Mouse (Mus musculus) 3134 (cell line): Measurements from ENCODE around the gene Entpd8.

Experiments
- DNase-seq: peaks from one replicate; pipeline ENCODE4 v3.0.0-alpha.2; 2011; ENCODE audit warnings: low spot score; ENCODE audit not compliant: insufficient read length; ENCODE audit errors: extremely low read depth

Gene Entpd8

GRCm38 (mm10) chr2:25080076-25080475 lies at the start of gene Entpd8:
Gene Entpd8 (plus strand): TSS chr2:25080304.
- no peak for DNase-seq

DNA sequence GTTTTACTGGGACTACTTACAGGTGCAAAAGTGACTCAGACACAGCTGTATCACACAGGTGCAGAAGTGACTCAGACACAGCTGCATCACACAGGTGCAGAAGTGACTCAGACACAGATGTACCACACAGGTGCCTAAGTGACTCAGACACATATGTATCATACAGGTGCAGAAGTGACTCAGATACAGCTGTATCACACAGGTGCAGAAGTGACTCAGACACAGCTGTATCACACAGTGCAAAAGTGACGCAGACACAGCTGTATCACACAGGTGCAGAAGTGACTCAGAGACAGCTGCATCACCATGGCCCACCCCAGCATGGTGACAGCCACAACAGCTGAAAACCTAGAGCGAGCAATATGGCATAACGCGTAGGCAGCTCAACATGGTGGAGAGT lies 45.1 kb upstream of the Entpd8 start:
- DNase-seq = no peak

GRCm38 (mm10) chr2:25040089-25040488 lies 40.0 kb upstream of the Entpd8 start:
- no peak for DNase-seq

DNA sequence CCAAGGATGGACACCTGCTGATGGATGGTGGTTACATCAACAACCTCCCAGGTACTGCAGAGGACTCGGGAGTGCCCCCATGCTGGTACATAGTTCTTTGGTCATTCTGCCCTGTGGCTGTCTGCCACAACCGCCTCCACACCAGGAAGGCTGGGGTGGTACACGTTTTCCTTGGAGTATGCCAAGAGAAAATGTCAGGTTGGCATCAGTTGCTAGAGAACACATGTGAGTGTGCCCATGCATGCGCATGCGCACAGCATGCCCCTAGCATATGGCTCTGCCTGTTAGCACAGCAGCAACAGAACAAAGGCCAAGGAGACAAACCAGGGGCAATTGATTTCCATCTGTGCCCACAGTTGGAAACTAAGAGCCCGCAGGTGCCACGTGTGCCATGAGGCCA lies 29.2 kb upstream of the Entpd8 start:
- DNase-seq = no peak

- no peak for DNase-seq
These were observed 28.7 kb upstream of the Entpd8 start for GRCm38 (mm10) chr2:25051450-25051849.

GRCm38 (mm10) chr2:25053101-25053500 lies 27.0 kb upstream of the Entpd8 start:
- DNase-seq = no peak

- peak; percentile 86 for DNase-seq
These were observed 25.7 kb upstream of the Entpd8 start, which contains the start of gene Nsmf for GRCm38 (mm10) chr2:25054221-25055067. Gene Nsmf (plus strand): TSS chr2:25054355.

DNA sequence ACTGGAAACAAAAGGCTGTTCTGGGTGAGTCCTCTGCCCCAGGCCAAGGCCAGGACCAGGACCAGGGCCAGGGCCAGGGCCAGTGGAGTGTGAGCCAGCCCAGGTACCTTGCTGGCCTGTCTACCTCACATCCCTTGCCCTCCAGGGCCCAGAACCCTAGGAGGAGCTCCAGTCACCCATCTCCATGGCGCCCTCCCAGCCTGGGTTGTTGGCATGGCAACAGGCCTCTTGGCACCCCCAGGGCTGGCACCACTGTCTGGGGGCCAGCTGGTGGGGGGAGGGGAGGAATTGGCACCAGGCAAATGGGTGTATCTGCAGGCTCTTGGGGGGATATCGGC lies 25.1 kb upstream of the Entpd8 start:
- DNase-seq = peak; percentile 43

- no peak for DNase-seq
These were observed 24.5 kb upstream of the Entpd8 start for GRCm38 (mm10) chr2:25055409-25056155.

- DNase-seq = no peak
These were observed 21.2 kb upstream of the Entpd8 start for GRCm38 (mm10) chr2:25058926-25059325.

DNA sequence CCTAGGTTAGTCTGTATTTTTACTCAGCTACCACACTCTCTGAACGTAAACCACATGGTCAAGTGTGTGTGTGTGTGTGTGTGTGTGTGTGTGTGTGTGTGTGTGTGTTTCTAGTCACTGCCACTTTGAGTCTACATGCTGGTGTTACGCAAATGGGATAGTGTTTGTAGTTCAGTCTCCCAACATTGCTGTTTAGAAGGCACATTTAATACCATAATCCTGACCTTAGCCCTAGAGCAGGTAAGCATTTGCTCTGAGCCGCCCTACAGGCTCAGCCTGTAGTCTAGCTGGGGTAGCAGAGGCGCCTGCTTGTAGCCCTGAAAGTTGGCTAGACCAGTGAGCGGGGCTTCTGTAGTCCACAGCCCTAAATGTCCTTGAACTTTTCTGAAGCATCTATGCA lies 16.6 kb upstream of the Entpd8 start:
- DNase-seq = no peak

GRCm38 (mm10) chr2:25064285-25064684 lies 15.8 kb upstream of the Entpd8 start:
- DNase-seq = no peak

GRCm38 (mm10) chr2:25065537-25065936 lies 14.6 kb upstream of the Entpd8 start:
- no peak for DNase-seq

- DNase-seq = no peak
These were observed 13.6 kb upstream of the Entpd8 start for GRCm38 (mm10) chr2:25066552-25066951.

GRCm38 (mm10) chr2:25069537-25069936 lies 10.6 kb upstream of the Entpd8 start:
- no peak for DNase-seq

GRCm38 (mm10) chr2:25072398-25072797 lies 7.7 kb upstream of the Entpd8 start:
- no peak for DNase-seq

DNA sequence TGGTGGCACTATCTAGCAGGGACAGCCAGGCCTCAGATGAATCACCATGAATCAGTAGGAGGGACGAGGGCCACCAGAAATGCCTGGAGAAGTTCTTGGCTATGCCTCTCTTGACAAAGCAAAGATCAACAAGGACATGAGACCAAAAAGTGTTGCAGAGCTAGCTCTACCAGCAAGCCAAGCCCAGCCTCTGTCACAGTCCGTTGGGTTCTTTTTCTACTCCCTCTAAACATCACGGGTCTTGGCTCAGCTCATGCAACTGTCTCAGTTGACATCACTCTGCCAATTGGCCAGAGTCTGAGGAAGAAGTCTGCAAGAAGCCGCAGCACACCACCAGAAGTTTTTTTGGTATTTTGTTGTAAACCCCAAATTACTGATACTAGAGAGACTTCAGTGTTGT lies 4.6 kb upstream of the Entpd8 start:
- DNase-seq = no peak

GRCm38 (mm10) chr2:25078967-25079366 lies 1.1 kb upstream of the Entpd8 start:
- DNase-seq = no peak

DNA sequence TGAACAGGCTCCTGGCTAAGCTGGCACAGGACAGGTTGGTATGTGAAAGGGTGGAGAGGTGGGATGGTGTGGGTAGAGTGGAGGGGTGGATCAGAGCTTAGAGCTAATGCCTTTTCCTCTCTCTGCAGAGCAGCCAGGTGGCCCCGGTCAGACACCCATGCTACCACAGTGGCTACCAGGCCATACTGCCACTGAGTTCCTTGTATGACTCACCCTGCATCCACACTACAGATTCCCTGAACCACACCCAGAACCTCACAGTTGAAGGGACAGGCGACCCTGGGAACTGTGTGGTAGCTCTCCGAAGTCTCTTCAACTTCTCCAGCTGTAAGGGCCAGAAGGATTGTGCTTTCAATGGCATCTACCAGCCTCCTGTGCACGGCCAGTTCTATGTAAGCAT lies 3.6 kb downstream of the Entpd8 start:
- no peak for DNase-seq

DNA sequence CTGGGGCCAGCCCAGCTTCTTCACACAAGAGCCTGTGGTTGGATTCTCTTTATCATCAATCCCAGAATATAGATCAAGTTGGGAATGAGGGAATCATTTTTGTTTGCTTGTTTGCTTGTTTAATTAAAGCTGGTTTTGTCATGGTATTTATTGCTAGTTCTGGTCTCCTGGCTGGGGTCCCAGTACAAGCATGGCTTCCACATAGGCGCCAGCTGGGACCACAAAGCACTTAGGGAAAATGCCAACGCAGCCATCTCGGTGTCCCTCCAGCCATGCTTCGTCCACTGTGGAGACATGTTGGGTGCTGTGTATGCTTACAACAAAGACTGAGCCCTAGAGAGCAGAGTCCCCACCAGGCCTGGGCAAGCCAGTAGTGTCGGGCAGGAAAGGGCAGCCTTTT lies 5.5 kb downstream of the Entpd8 start:
- DNase-seq = no peak

GRCm38 (mm10) chr2:25087842-25088241 lies 7.7 kb downstream of the Entpd8 start:
- DNase-seq = no peak

- no peak for DNase-seq
These were observed 8.5 kb downstream of the Entpd8 start for GRCm38 (mm10) chr2:25088636-25089035.
